Mouse (Mus musculus): ENCODE measurements at regions not wholly inside any gene's neighbourhood (a gene's known extent, or its start where the extent isn't known, plus 50 kb on each side); places are given as distances from the start of the nearest gene placed in this dataset.

- no peak for TF ChIP-seq CTCF (IDR thresholded peaks at IDR 0.05; ENCODE audit: low read depth, low read length)
- TF ChIP-seq POLR2A (IDR thresholded peaks at IDR 0.05; ENCODE audit: borderline replicate concordance, low read depth, low read length): no peak
Observed at GRCm38 (mm10) chr1:140693482-140693881, 447.5 kb downstream of the Kcnt2 start.

Data from bone marrow macrophage, adult 2 months (primary cell).